Mouse (Mus musculus): Measurements from ENCODE around the gene Caprin1.

Caprin1 gene

GRCm38 (mm10) chr2:103728027-103728540 is 69.4 kb downstream of the Caprin1 start:
- no peak for DNase-seq

- no peak for DNase-seq
Measured at GRCm38 (mm10) chr2:103724521-103724920, 72.9 kb downstream of the Caprin1 start.

- no peak for DNase-seq
Measured at GRCm38 (mm10) chr2:103719292-103719646, 78.2 kb downstream of the Caprin1 start.

GRCm38 (mm10) chr2:103718594-103719291 is 78.7 kb downstream of the Caprin1 start:
- peak; percentile 81 for DNase-seq

GRCm38 (mm10) chr2:103714412-103714811 is 83.0 kb downstream of the Caprin1 start:
- no peak for DNase-seq

GRCm38 (mm10) chr2:103713831-103714230 is 83.6 kb downstream of the Caprin1 start:
- DNase-seq, result peak; percentile 70
